Mouse (Mus musculus) kidney, adult 2 months (tissue): ENCODE results near the gene Scfd2. TPM values are rescaled to one million over a fixed set of nuclear protein-coding genes. Genes with fewer than 3 reads are reported as not detected.
A peak's percentile ranks its signal among the peaks of the same experiment; 100 is the strongest.

Source experiments
- DNase-seq: peaks from one replicate; pipeline ENCODE4 v3.0.0; 2021
- H3K27ac ChIP-seq: fragments of 200-500 bp; 2 replicates; pipeline ENCODE4 v1.5.1; 2012; ENCODE audit warnings: low read depth, low read length, control low read depth, inconsistent platforms; ENCODE audit not compliant: insufficient read depth
- H3K27me3 ChIP-seq: fragments of 200-500 bp; replicated peaks from 2 replicates; pipeline ENCODE4 v1.6.1; 2012; ENCODE audit warnings: mild to moderate bottlenecking, moderate library complexity, low read length, inconsistent platforms; ENCODE audit not compliant: control insufficient read depth, insufficient read depth
- H3K36me3 ChIP-seq: fragments of 200-500 bp; 2 replicates; pipeline ENCODE4 v1.6.1; 2012; ENCODE audit warnings: mild to moderate bottlenecking, moderate library complexity, low read length, inconsistent platforms; ENCODE audit not compliant: control insufficient read depth, insufficient read depth
- H3K4me1 ChIP-seq: fragments of 200-500 bp; 2 replicates; pipeline ENCODE4 v1.6.1; 2011; ENCODE audit warnings: low read length; ENCODE audit not compliant: control insufficient read depth, insufficient read depth
- H3K4me3 ChIP-seq: fragments of 200-500 bp; 2 replicates; pipeline ENCODE4 v1.5.1; 2011; ENCODE audit warnings: mild to moderate bottlenecking, low read depth, low read length, control low read depth; ENCODE audit not compliant: insufficient read depth
- CTCF ChIP-seq: fragments of 200-500 bp; conservative IDR thresholded peaks from 2 replicates; pipeline ENCODE4 v1.5.1; 2011; ENCODE audit warnings: low read depth, mild to moderate bottlenecking, control low read depth, low read length, moderate library complexity, mixed read lengths; ENCODE audit not compliant: insufficient read depth, insufficient read length
- POLR2A ChIP-seq: fragments of 200-500 bp; IDR thresholded peaks from one replicate; pipeline ENCODE4 v1.6.1; 2011; ENCODE audit warnings: low read depth, low read length, control low read depth
- WGBS: fragments of 180-500 bp; shearing (Covaris S2); methylation state at CpG from one replicate; pipeline ENCODE4 v1.1.7; 2018; 5-methylcytosine and 5-hydroxymethylcytosine counted together
- polyA plus RNA-seq: library from polyadenylated mRNA; depleted of rRNA; stranded (reverse); fragments of >200 nt; gene quantifications from 2 replicates; pipeline ENCODE4 v1.2.3, GENCODE M21; 2012

The Scfd2 gene
- polyA plus RNA-seq, 1 experiment, result 16.1 TPM

DNA sequence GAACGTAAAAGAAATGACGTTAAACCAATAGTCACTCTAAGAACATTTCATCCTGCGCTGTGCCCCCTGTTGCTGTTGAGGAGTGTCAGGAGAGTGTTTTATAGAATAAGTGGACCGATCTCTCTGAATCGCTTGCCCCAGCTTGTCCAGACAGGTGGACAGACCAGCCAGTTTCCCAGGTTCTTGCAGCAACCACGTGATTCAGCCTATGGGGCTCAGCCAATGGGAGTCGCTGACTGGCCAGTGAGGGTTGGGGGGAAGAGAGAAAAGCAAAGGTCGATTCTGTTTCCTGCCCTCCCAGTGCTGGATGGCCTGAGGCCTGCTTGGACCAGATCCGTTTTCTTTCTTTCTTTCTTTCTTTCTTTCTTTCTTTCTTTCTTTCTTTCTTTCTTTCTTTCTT, 359.8 kb downstream of the Scfd2 start:
- H3K27ac ChIP-seq, result no peak overlapping the region
- DNase-seq, result peak; percentile 32
- WGBS, result 52% methylated on average over 9 of the region's 9 CpGs

DNA sequence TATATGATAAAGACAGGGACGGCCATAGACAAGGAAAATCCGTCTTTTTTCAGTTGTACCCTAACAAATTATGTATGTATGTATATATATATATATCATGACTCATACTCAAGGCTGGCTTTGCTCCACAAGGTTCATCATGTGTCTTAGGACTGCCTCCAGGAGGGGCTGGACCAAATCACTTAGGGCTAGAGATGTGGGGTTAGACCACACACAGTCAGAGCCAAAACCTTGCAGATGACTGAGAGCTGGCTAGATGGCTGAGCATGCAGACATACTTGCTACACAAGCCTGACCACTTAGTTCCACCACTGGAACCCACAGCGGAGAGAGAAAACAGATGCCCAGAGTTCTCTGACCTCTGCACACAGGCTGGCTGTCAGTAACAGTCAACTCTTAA, 363.5 kb downstream of the Scfd2 start:
- TF ChIP-seq POLR2A, result no peak
- TF ChIP-seq CTCF, result no peak
- WGBS, result 89% methylated on average over 3 of the region's 3 CpGs
- DNase-seq, result no peak
- Histone ChIP-seq H3K4me3 (no peak overlapping the region), H3K4me1 (0 out of 2 replicates have a peak, but pooled peaks cover 2% of the 10 kb centered on the region), H3K36me3 (no peaks in the 10 kb centered on the region), H3K27me3 (no peaks in the 10 kb centered on the region), H3K27ac (no peak overlapping the region)

More for the DNA sequence above, 359.8 kb downstream of the Scfd2 start:
- no peaks in the 10 kb centered on the region for H3K36me3 ChIP-seq
- H3K4me1 ChIP-seq, result no peaks in the 10 kb centered on the region
- H3K4me3 ChIP-seq, result no peak overlapping the region
- no peak for TF ChIP-seq CTCF
- no peak for TF ChIP-seq POLR2A
- no peaks in the 10 kb centered on the region for H3K27me3 ChIP-seq

GRCm38 (mm10) chr5:74166642-74167041, 364.9 kb downstream of the Scfd2 start:
- no peaks in the 10 kb centered on the region for H3K36me3 ChIP-seq
- H3K27ac ChIP-seq, result no peak overlapping the region
- peaks cover 6% of the 10 kb centered on the region; the same call in 1 of the 2 replicates for H3K4me1 ChIP-seq
- TF ChIP-seq POLR2A, result no peak
- no peak for TF ChIP-seq CTCF
- no peaks in the 10 kb centered on the region for H3K27me3 ChIP-seq
- 78% methylated on average over 3 of the region's 3 CpGs for WGBS
- DNase-seq, result no peak
- no peak overlapping the region for H3K4me3 ChIP-seq

DNA sequence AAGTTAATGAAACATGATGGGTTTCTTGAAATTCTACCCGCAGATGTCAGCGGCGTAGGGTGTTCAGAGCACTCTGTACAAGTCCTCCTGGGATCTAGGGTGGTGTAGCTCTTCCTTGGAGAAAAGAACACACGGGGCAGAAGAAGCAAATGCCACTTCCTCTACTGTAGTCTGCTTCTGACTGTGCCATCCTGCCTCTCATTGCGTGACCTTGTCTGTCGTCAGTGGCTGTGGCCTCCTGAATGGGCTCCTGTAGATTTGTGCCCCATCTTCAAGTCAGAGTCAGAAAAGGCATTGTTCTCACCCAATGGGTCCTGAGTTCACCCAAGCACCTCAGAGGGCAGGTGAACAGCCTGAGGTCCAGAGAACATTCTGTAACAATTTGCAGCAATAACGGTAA, 367.0 kb downstream of the Scfd2 start:
- Histone ChIP-seq H3K27me3 (no peaks in the 10 kb centered on the region), H3K4me1 (peaks cover 6% of the 10 kb centered on the region; the same call in 1 of the 2 replicates), H3K36me3 (no peaks in the 10 kb centered on the region), H3K27ac (no peak overlapping the region), H3K4me3 (no peak overlapping the region)
- no peak for DNase-seq
- TF ChIP-seq POLR2A, result no peak
- TF ChIP-seq CTCF, result no peak
- 74% methylated on average over 7 of the region's 7 CpGs for WGBS

- Histone ChIP-seq H3K27me3 (no peaks in the 10 kb centered on the region), H3K4me3 (no peak overlapping the region), H3K4me1 (peaks cover 6% of the 10 kb centered on the region; the same call in 1 of the 2 replicates), H3K27ac (no peak overlapping the region), H3K36me3 (no peaks in the 10 kb centered on the region)
- peak; percentile 68 for DNase-seq
- TF ChIP-seq CTCF (no peak), POLR2A (no peak)
- WGBS, result 66% methylated on average over 6 of the region's 6 CpGs
These were observed 368.4 kb downstream of the Scfd2 start for GRCm38 (mm10) chr5:74163141-74163540.

DNA sequence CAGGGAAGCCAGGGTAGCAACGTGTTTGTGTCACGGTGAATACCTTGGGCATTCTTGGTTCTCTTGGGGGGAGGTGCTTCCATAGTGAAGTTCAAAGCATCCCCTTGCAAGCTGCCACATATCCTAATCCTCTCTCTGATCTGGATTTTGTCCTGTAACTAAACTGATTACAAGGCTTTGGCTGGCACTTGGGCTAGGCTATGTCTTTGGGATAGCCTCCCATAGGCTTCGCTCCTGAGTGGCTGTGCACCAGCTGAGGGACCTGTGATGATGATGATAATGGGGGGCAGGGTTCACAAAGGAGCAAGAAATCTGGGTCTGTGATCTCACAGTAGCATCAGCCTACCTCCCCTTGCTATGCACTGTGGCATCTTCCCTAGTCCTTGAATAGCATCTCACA, 369.5 kb downstream of the Scfd2 start:
- DNase-seq, result no peak
- Histone ChIP-seq H3K4me1 (peaks cover 6% of the 10 kb centered on the region; the same call in 1 of the 2 replicates), H3K36me3 (no peaks in the 10 kb centered on the region), H3K27ac (no peak overlapping the region; the same call in 1 of the 2 replicates), H3K4me3 (no peak overlapping the region), H3K27me3 (no peaks in the 10 kb centered on the region)
- WGBS, result 56% methylated on average over 3 of the region's 3 CpGs
- no peak for TF ChIP-seq POLR2A
- TF ChIP-seq CTCF, result no peak

DNA sequence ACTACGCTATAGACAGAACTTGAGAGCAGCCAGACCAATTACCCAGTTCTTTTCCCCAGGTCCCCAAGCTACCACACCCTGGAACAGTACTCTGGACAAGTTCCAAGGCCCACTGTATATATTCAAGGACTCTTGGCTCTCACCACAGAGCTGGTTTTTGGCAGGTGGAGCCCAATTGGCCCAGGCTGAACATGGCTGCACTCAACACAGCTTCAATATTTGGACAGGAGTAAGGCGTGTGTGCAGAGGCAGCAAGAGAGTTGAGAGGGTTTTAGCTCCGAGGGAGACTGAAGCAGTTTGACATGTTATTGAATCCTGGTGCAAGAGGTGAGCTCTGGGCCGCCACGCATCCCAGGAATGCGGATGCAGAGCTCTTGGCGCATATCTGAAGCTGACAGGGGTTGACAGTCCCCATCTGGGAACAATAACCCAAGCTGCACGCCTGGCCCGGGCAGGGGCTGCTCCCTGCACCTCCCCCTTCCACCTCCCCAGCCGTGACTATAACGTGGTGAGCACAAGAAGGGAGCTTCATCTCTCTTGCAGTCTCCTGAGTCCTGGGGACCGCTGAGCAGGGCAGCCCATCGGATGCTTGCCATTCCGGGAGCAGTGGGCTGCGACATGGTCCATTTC, 370.1 kb downstream of the Scfd2 start:
- 27% methylated on average over 15 of the region's 15 CpGs for WGBS
- TF ChIP-seq POLR2A (no peak), CTCF (no peak)
- peaks cover 6% of the 10 kb centered on the region; the same call in 1 of the 2 replicates for H3K4me1 ChIP-seq
- H3K4me3 ChIP-seq, result no peak overlapping the region
- H3K36me3 ChIP-seq, result no peaks in the 10 kb centered on the region
- H3K27me3 ChIP-seq, result no peaks in the 10 kb centered on the region
- peak; percentile 66 for DNase-seq
- 0 out of 2 replicates have a peak overlapping the region, but pooled peaks have one; percentile 1 for H3K27ac ChIP-seq

GRCm38 (mm10) chr5:74160349-74160748, 371.2 kb downstream of the Scfd2 start:
- H3K27ac ChIP-seq, result no peak overlapping the region
- WGBS, result 67% methylated on average over 4 of the region's 4 CpGs
- TF ChIP-seq CTCF, result no peak
- TF ChIP-seq POLR2A, result no peak
- DNase-seq, result no peak
- no peaks in the 10 kb centered on the region for H3K36me3 ChIP-seq
- peaks cover 6% of the 10 kb centered on the region; the same call in 1 of the 2 replicates for H3K4me1 ChIP-seq
- H3K4me3 ChIP-seq, result no peak overlapping the region
- no peaks in the 10 kb centered on the region for H3K27me3 ChIP-seq
